Mouse (Mus musculus): ENCODE measurements around the gene Fads2.

Gene Fads2

GRCm38 (mm10) chr19:10029746-10030145 is 71.8 kb downstream of the Fads2 start:
- in situ Hi-C loops (cut with MboI; ENCODE audit: low pct_unique_long_range_greater_than_20kb in 1 of 2, low sequenced_read_pairs in 2 of 2, unreplicated experiment in 1 of 2) = loop anchor here in 1 of 2 experiments (5.0 kb wide), 2 partner anchors 32 to 117 kb away; no protein-coding TSS in a partner anchor

GRCm38 (mm10) chr19:10025169-10025875 is 76.2 kb downstream of the Fads2 start:
- in situ Hi-C loops (cut with MboI; ENCODE audit: low pct_unique_long_range_greater_than_20kb in 1 of 2, low sequenced_read_pairs in 2 of 2, unreplicated experiment in 1 of 2) = no loop called here

- in situ Hi-C loops (cut with MboI; ENCODE audit: low pct_unique_long_range_greater_than_20kb in 1 of 2, low sequenced_read_pairs in 2 of 2, unreplicated experiment in 1 of 2) = no loop called here
Observed at GRCm38 (mm10) chr19:10023304-10023758, 78.2 kb downstream of the Fads2 start.

- in situ Hi-C loops (cut with MboI; ENCODE audit: low pct_unique_long_range_greater_than_20kb in 1 of 2, low sequenced_read_pairs in 2 of 2, unreplicated experiment in 1 of 2) = no loop called here
Observed at GRCm38 (mm10) chr19:10022414-10023303, 78.9 kb downstream of the Fads2 start.

- in situ Hi-C loops (cut with MboI; ENCODE audit: low pct_unique_long_range_greater_than_20kb in 1 of 2, low sequenced_read_pairs in 2 of 2, unreplicated experiment in 1 of 2) = no loop called here
Observed at GRCm38 (mm10) chr19:10021981-10022380, 79.6 kb downstream of the Fads2 start.

- in situ Hi-C loops (cut with MboI; ENCODE audit: low pct_unique_long_range_greater_than_20kb in 1 of 2, low sequenced_read_pairs in 2 of 2, unreplicated experiment in 1 of 2) = no loop called here
Observed at GRCm38 (mm10) chr19:10019214-10019760, 82.3 kb downstream of the Fads2 start.

GRCm38 (mm10) chr19:10018527-10018818 is 83.1 kb downstream of the Fads2 start:
- in situ Hi-C loops (cut with MboI; ENCODE audit: low pct_unique_long_range_greater_than_20kb in 1 of 2, low sequenced_read_pairs in 2 of 2, unreplicated experiment in 1 of 2) = no loop called here

GRCm38 (mm10) chr19:10017637-10018526 is 83.7 kb downstream of the Fads2 start:
- in situ Hi-C loops (cut with MboI; ENCODE audit: low pct_unique_long_range_greater_than_20kb in 1 of 2, low sequenced_read_pairs in 2 of 2, unreplicated experiment in 1 of 2) = no loop called here

GRCm38 (mm10) chr19:10016151-10016550 is 85.4 kb downstream of the Fads2 start:
- in situ Hi-C loops (cut with MboI; ENCODE audit: low pct_unique_long_range_greater_than_20kb in 1 of 2, low sequenced_read_pairs in 2 of 2, unreplicated experiment in 1 of 2) = no loop called here

- in situ Hi-C loops (cut with MboI; ENCODE audit: low pct_unique_long_range_greater_than_20kb in 1 of 2, low sequenced_read_pairs in 2 of 2, unreplicated experiment in 1 of 2) = no loop called here
Observed at GRCm38 (mm10) chr19:10015442-10015841, 86.1 kb downstream of the Fads2 start.

- in situ Hi-C loops (cut with MboI; ENCODE audit: low pct_unique_long_range_greater_than_20kb in 1 of 2, low sequenced_read_pairs in 2 of 2, unreplicated experiment in 1 of 2) = no loop called here
Observed at GRCm38 (mm10) chr19:10014824-10015223, 86.7 kb downstream of the Fads2 start.

- in situ Hi-C loops (cut with MboI; ENCODE audit: low pct_unique_long_range_greater_than_20kb in 1 of 2, low sequenced_read_pairs in 2 of 2, unreplicated experiment in 1 of 2) = no loop called here
Observed at GRCm38 (mm10) chr19:10013913-10014312, 87.6 kb downstream of the Fads2 start.

- in situ Hi-C loops (cut with MboI; ENCODE audit: low pct_unique_long_range_greater_than_20kb in 1 of 2, low sequenced_read_pairs in 2 of 2, unreplicated experiment in 1 of 2) = no loop called here
Observed at GRCm38 (mm10) chr19:10013348-10013747, 88.2 kb downstream of the Fads2 start.

- in situ Hi-C loops (cut with MboI; ENCODE audit: low pct_unique_long_range_greater_than_20kb in 1 of 2, low sequenced_read_pairs in 2 of 2, unreplicated experiment in 1 of 2) = no loop called here
Observed at GRCm38 (mm10) chr19:10012827-10013278, 88.7 kb downstream of the Fads2 start.
